Mouse (Mus musculus) CH12.LX (cell line): ENCODE measurements at regions not wholly inside any gene's neighbourhood (a gene's known extent, or its start where the extent isn't known, plus 50 kb on each side); places are given as distances from the start of the nearest gene placed in this dataset.

Experiments
- CTCF ChIP-seq, 2 experiments: IDR thresholded peaks in 1 of 2; conservative IDR thresholded peaks in 1 of 2; 2 replicates each; pipeline ENCODE4 v1.5.1; 2011 to 2012; ENCODE audit warnings: low read depth in 2 of 2, low read length in 2 of 2, improper control_type of control experiment in 1 of 2, inconsistent platforms in 1 of 2, mild to moderate bottlenecking in 1 of 2, moderate library complexity in 1 of 2
- E2F4 ChIP-seq: IDR thresholded peaks from 2 replicates; pipeline ENCODE4 v1.6.1; 2011; ENCODE audit warnings: low read depth, low read length, improper control_type of control experiment; ENCODE audit not compliant: insufficient replicate concordance
- EP300 ChIP-seq: IDR thresholded peaks from 2 replicates; pipeline ENCODE4 v1.6.1; 2011; ENCODE audit warnings: low read length, improper control_type of control experiment
- HCFC1 ChIP-seq: IDR thresholded peaks from 2 replicates; pipeline ENCODE4 v1.6.1; 2012; ENCODE audit warnings: low read depth, mild to moderate bottlenecking, inconsistent platforms, low read length, improper control_type of control experiment
- MAX ChIP-seq: IDR thresholded peaks from 2 replicates; pipeline ENCODE4 v1.6.1; 2011; ENCODE audit warnings: low read length, improper control_type of control experiment
- MYC ChIP-seq: IDR thresholded peaks from 2 replicates; pipeline ENCODE4 v1.6.1; 2011; ENCODE audit warnings: low read depth, mild to moderate bottlenecking, improper control_type of control experiment, low read length
- POLR2A ChIP-seq: IDR thresholded peaks from 2 replicates; pipeline ENCODE4 v1.6.1; 2011; ENCODE audit warnings: low read depth, mild to moderate bottlenecking, improper control_type of control experiment, low read length
- RAD21 ChIP-seq: IDR thresholded peaks from 2 replicates; pipeline ENCODE4 v1.6.1; 2011; ENCODE audit warnings: low read depth, mild to moderate bottlenecking, low read length, improper control_type of control experiment, moderate library complexity
- SIN3A ChIP-seq: IDR thresholded peaks from 2 replicates; pipeline ENCODE4 v1.6.1; 2012; ENCODE audit warnings: low read length, improper control_type of control experiment, inconsistent platforms
- TBP ChIP-seq: conservative IDR thresholded peaks from 2 replicates; pipeline ENCODE4 v1.6.1; 2011; ENCODE audit warnings: low read depth, low read length, improper control_type of control experiment
- USF1 ChIP-seq: IDR thresholded peaks from 2 replicates; pipeline ENCODE4 v1.6.1; 2014; ENCODE audit warnings: low read depth, mild to moderate bottlenecking, inconsistent platforms, low read length, improper control_type of control experiment

DNA sequence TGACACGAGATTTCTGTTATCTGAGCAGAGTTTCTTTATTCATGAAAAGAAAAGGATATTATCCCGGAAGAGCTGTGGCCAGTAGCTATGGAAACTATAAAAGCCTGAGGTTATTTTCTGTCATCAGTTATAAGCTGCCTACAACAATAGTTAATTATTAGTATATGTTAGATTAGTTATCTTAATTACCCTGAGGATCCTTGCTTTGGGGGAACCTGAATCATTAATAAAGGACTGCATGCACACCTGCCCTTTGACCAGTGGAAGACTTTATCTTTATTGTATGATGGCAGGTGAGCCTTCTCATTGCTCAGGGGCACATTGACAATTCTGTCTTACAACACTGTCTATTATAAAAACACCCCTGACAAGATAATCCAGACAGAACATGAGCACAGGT is 62.7 kb downstream of the Kcne4 start:
- TF ChIP-seq CTCF (conservative IDR thresholded peaks at IDR 0.05 in 1 of 2, IDR thresholded peaks at IDR 0.05 in 1 of 2; ENCODE audit: low read depth in 2 of 2, low read length in 2 of 2) (no peak), E2F4 (no peak), RAD21 (no peak), MYC (no peak), TBP (no peak), POLR2A (no peak), USF1 (no peak), HCFC1 (no peak), MAX (no peak), EP300 (no peak), SIN3A (no peak)
